Comparison of ENCODE assay signal across 8 mouse cellular contexts in genomic region chr13:31082448-31083140, GRCm38 (mm10).
A peak's percentile ranks its signal among the peaks of the same experiment; 100 is the strongest.
DNase-seq lines count a peak whose midpoint lies in the region; ATAC-seq and TF ChIP-seq lines count a peak whose summit lies in the region.

No protein-coding gene starts in this region.

- WGBS in spleen, adult 2 months: 31% methylated on average over 13 of the region's 13 CpGs
- WGBS in forebrain, postnatal 0 days: 36% methylated on average over 13 of the region's 13 CpGs
- 25% methylated on average over 13 of the region's 13 CpGs for WGBS in liver, embryonic 14.5 days (ENCODE audit: insufficient replicate concordance)
- 35% methylated on average over 13 of the region's 13 CpGs for WGBS in neural tube, embryonic 12.5 days

- H3K4me2 ChIP-seq in forebrain, postnatal 0 days (ENCODE audit: low read depth): no peak overlapping the region
- H3K4me2 ChIP-seq in liver, embryonic 14.5 days (ENCODE audit: low read depth): no peak overlapping the region
- no peak overlapping the region for H3K4me2 ChIP-seq in neural tube, embryonic 12.5 days (replicated peaks)

- no peaks in the 10 kb centered on the region for H3K9me3 ChIP-seq in forebrain, postnatal 0 days (ENCODE audit: low read length)
- H3K9me3 ChIP-seq in liver, embryonic 14.5 days (ENCODE audit: control insufficient read depth, low read length): no peaks in the 10 kb centered on the region
- H3K9me3 ChIP-seq in neural tube, embryonic 12.5 days: no peaks in the 10 kb centered on the region

- no peak overlapping the region for H3K4me3 ChIP-seq in spleen, adult 2 months (ENCODE audit: extremely low read depth, insufficient read depth, insufficient read length)
- H3K4me3 ChIP-seq in forebrain, postnatal 0 days (ENCODE audit: low read depth, low read length): no peak overlapping the region
- H3K4me3 ChIP-seq in liver, embryonic 14.5 days (ENCODE audit: insufficient read depth in 1 of 2, low read depth in 2 of 2, low read length in 2 of 2): no peak overlapping the region
- no peak overlapping the region for H3K4me3 ChIP-seq in neural tube, embryonic 12.5 days

- peaks cover 9% of the 10 kb centered on the region; the same call in 1 of the 2 replicates for H3K27me3 ChIP-seq in spleen, adult 2 months (ENCODE audit: control insufficient read depth, insufficient read depth, low read length)
- peaks cover 8% of the 10 kb centered on the region for H3K27me3 ChIP-seq in forebrain, postnatal 0 days (ENCODE audit: insufficient read depth, low read length)
- peaks cover 10% of the 10 kb centered on the region; the same call in 1 of the 2 replicates for H3K27me3 ChIP-seq in liver, embryonic 14.5 days (ENCODE audit: control insufficient read depth, insufficient read depth, low read length)
- H3K27me3 ChIP-seq in neural tube, embryonic 12.5 days (replicated peaks): peaks cover 14% of the 10 kb centered on the region; the same call in 1 of the 2 replicates

- no peaks in the 10 kb centered on the region for H3K36me3 ChIP-seq in spleen, adult 2 months (ENCODE audit: control insufficient read depth, insufficient read depth, low read length)
- no peaks in the 10 kb centered on the region for H3K36me3 ChIP-seq in forebrain, postnatal 0 days (ENCODE audit: insufficient read depth)
- no peaks in the 10 kb centered on the region for H3K36me3 ChIP-seq in liver, embryonic 14.5 days (replicated peaks; ENCODE audit: control insufficient read depth, insufficient read depth, low read depth)
- no peaks in the 10 kb centered on the region for H3K36me3 ChIP-seq in neural tube, embryonic 12.5 days

- no peak overlapping the region for H3K9ac ChIP-seq in forebrain, postnatal 0 days
- no peak overlapping the region for H3K9ac ChIP-seq in liver, embryonic 14.5 days (replicated peaks)
- no peak overlapping the region for H3K9ac ChIP-seq in neural tube, embryonic 12.5 days

- no peak overlapping the region for H3K27ac ChIP-seq in spleen, adult 2 months (ENCODE audit: insufficient read depth, low read length)
- H3K27ac ChIP-seq in forebrain, postnatal 0 days (ENCODE audit: low read depth, low read length): no peak overlapping the region
- no peak overlapping the region for H3K27ac ChIP-seq in liver, embryonic 14.5 days
- H3K27ac ChIP-seq in neural tube, embryonic 12.5 days: no peak overlapping the region

- no peak for TF ChIP-seq EP300 in liver, embryonic 14.5 days (IDR thresholded peaks at IDR 0.05; ENCODE audit: low read depth)

- peak; percentile 52; the same call in 1 of the 2 replicates for TF ChIP-seq CTCF in spleen, adult 2 months (IDR thresholded peaks at IDR 0.05; ENCODE audit: extremely low read depth, insufficient read depth, insufficient read length, insufficient replicate concordance)
- TF ChIP-seq CTCF in forebrain, postnatal 0 days (IDR thresholded peaks at IDR 0.05; ENCODE audit: low read depth): peak; percentile 87
- TF ChIP-seq CTCF in liver, embryonic 14.5 days (IDR thresholded peaks at IDR 0.05; ENCODE audit: low read depth): peak; percentile 67

- peak; percentile 72; the same call in 1 of the 2 replicates for ATAC-seq in forebrain, postnatal 0 days
- no peak for ATAC-seq in liver, embryonic 14.5 days (ENCODE audit: insufficient read depth)
- 0 out of 2 replicates have a peak, but pooled peaks have one; percentile 48 for ATAC-seq in neural tube, embryonic 12.5 days (ENCODE audit: low FRiP score, low read depth)

- peak; percentile 11 to 22 for DNase-seq in spleen, adult 2 months (ENCODE audit: low read depth in 1 of 2, low spot score in 2 of 2)
- no peak for DNase-seq in spleen, adult 12 weeks (ENCODE audit: low spot score)
- peak; percentile 54 for DNase-seq in brain, embryonic 18.5 days (ENCODE audit: low read depth, low spot score)
- DNase-seq in forebrain, postnatal 0 days: peak; percentile 90
- DNase-seq in kidney, adult 9 months: peak; percentile 84
- DNase-seq in liver, embryonic 14.5 days (ENCODE audit: low read depth in 3 of 3, low spot score in 3 of 3): peak; percentile 22 to 39 (median 25)
- DNase-seq in thymus, postnatal 25 days: peak; percentile 44

- TF ChIP-seq POLR2A in spleen, adult 2 months (IDR thresholded peaks at IDR 0.05; ENCODE audit: low read depth, low read length): no peak

- H3K4me1 ChIP-seq in spleen, adult 2 months (ENCODE audit: control insufficient read depth, insufficient read depth, insufficient read length): no peaks in the 10 kb centered on the region
- H3K4me1 ChIP-seq in forebrain, postnatal 0 days (ENCODE audit: insufficient read depth): no peaks in the 10 kb centered on the region
- H3K4me1 ChIP-seq in liver, embryonic 14.5 days (replicated peaks; ENCODE audit: control insufficient read depth in 2 of 2, insufficient read depth in 2 of 2, low read length in 1 of 2): no peaks in the 10 kb centered on the region
- no peaks in the 10 kb centered on the region for H3K4me1 ChIP-seq in neural tube, embryonic 12.5 days
